Comparison of ENCODE assay signal across 8 mouse cellular contexts in genomic region chr17:32965253-32965622, GRCm38 (mm10). TPM values are rescaled to one million over a fixed set of nuclear protein-coding genes. Genes with fewer than 3 reads are reported as not detected.
DNase-seq lines count a peak whose midpoint lies in the region; ATAC-seq and TF ChIP-seq lines count a peak whose summit lies in the region.

No protein-coding gene starts in this region.

- no peak for DNase-seq in heart, adult 18-20 months
- DNase-seq in CH12.LX (ENCODE audit: extremely low read depth), result no peak
- no peak for DNase-seq in embryonic facial prominence, embryonic 14.5 days (ENCODE audit: low spot score)
- DNase-seq in kidney, postnatal 10 days, result peak; percentile 30
- peak; percentile 1 for DNase-seq in midbrain, postnatal 0 days (ENCODE audit: low spot score)
- no peak for DNase-seq in ovary, postnatal 36 days (ENCODE audit: low spot score)
- DNase-seq in spleen, adult 12 weeks (ENCODE audit: low spot score), result no peak

- no peaks in the 10 kb centered on the region for H3K27me3 ChIP-seq in heart, embryonic 11.5 days (ENCODE audit: control insufficient read depth, insufficient read depth, low read length)
- no peaks in the 10 kb centered on the region for H3K27me3 ChIP-seq in CH12.LX (replicated peaks)
- no peaks in the 10 kb centered on the region for H3K27me3 ChIP-seq in embryonic facial prominence, embryonic 14.5 days (replicated peaks; ENCODE audit: control insufficient read depth, insufficient read depth, low read length)
- H3K27me3 ChIP-seq in midbrain, postnatal 0 days (ENCODE audit: insufficient read depth, low read length), result no peaks in the 10 kb centered on the region

- no peak for TF ChIP-seq POLR2A in CH12.LX (IDR thresholded peaks at IDR 0.05; ENCODE audit: low read depth, low read length)

- peak overlapping the region; percentile 84 for H3K9ac ChIP-seq in heart, embryonic 11.5 days (ENCODE audit: low read depth, low read length)
- peak overlapping the region; percentile 81 for H3K9ac ChIP-seq in CH12.LX (ENCODE audit: insufficient read depth, low read depth)
- H3K9ac ChIP-seq in embryonic facial prominence, embryonic 14.5 days (ENCODE audit: low read depth, low read length), result peak overlapping the region; percentile 79
- peak overlapping the region; percentile 73; the same call in 1 of the 2 replicates for H3K9ac ChIP-seq in midbrain, postnatal 0 days (replicated peaks; ENCODE audit: low read length, poor library complexity, severe bottlenecking)

- TF ChIP-seq RAD21 in CH12.LX (IDR thresholded peaks at IDR 0.05; ENCODE audit: low read depth, low read length), result no peak

- in situ Hi-C loops in CH12.LX (cut with MboI; ENCODE audit: low pct_ligation_motif_present, low pct_unique_long_range_greater_than_20kb, low sequenced_read_pairs), result no loop called here

- dilution Hi-C loops in CH12.LX (cut with MboI; ENCODE audit: extremely low pct_ligation_motif_present, extremely low pct_unique_long_range_greater_than_20kb, low sequenced_read_pairs), result no loop called here

- no peak for TF ChIP-seq EP300 in CH12.LX (IDR thresholded peaks at IDR 0.05; ENCODE audit: low read length)

- H3K36me3 ChIP-seq in heart, embryonic 11.5 days (ENCODE audit: control insufficient read depth, insufficient read depth, low read length), result no peaks in the 10 kb centered on the region
- H3K36me3 ChIP-seq in CH12.LX (replicated peaks in 1 of 2; ENCODE audit: control insufficient read depth in 1 of 2, insufficient read depth in 1 of 2, low read length in 1 of 2), result peaks cover 0 to 6% of the 10 kb centered on the region in 2 experiments
- H3K36me3 ChIP-seq in embryonic facial prominence, embryonic 14.5 days (ENCODE audit: control insufficient read depth, insufficient read depth, low read length), result no peaks in the 10 kb centered on the region
- no peaks in the 10 kb centered on the region for H3K36me3 ChIP-seq in midbrain, postnatal 0 days (ENCODE audit: insufficient read depth, low read length)

- H3K9me3 ChIP-seq in heart, embryonic 11.5 days (replicated peaks; ENCODE audit: control insufficient read depth, low read length), result no peaks in the 10 kb centered on the region
- H3K9me3 ChIP-seq in CH12.LX (replicated peaks; ENCODE audit: low read length), result peaks cover 3% of the 10 kb centered on the region
- H3K9me3 ChIP-seq in embryonic facial prominence, embryonic 14.5 days (ENCODE audit: control insufficient read depth, low read length), result no peaks in the 10 kb centered on the region
- no peaks in the 10 kb centered on the region for H3K9me3 ChIP-seq in midbrain, postnatal 0 days (ENCODE audit: low read length)

- under 1% methylated on average over 14 of the region's 14 CpGs for WGBS in heart, embryonic 11.5 days (ENCODE audit: insufficient replicate concordance)
- WGBS in embryonic facial prominence, embryonic 14.5 days, result under 1% methylated on average over 14 of the region's 14 CpGs
- WGBS in midbrain, postnatal 0 days, result under 1% methylated on average over 14 of the region's 14 CpGs

- H3K79me2 ChIP-seq in CH12.LX (replicated peaks; ENCODE audit: control insufficient read depth, extremely low read depth, insufficient read depth, poor library complexity, severe bottlenecking), result peaks cover 25% of the 10 kb centered on the region

- peak overlapping the region; percentile 90 for H3K4me3 ChIP-seq in heart, embryonic 11.5 days (ENCODE audit: low read depth, low read length)
- peak overlapping the region; percentile 78 to 96 (median 86) for H3K4me3 ChIP-seq in CH12.LX (replicated peaks in 1 of 3; ENCODE audit: low read depth in 2 of 3, low read length in 2 of 3, poor library complexity in 1 of 3)
- peak overlapping the region; percentile 89 for H3K4me3 ChIP-seq in embryonic facial prominence, embryonic 14.5 days (ENCODE audit: low read depth, low read length)
- peak overlapping the region; percentile 80 for H3K4me3 ChIP-seq in midbrain, postnatal 0 days (ENCODE audit: low read depth, low read length)

- H3K4me1 ChIP-seq in heart, embryonic 11.5 days (ENCODE audit: control insufficient read depth, insufficient read depth, low read length), result peaks cover 6% of the 10 kb centered on the region
- peaks cover 4 to 12% of the 10 kb centered on the region in 2 experiments; a peak in 3 of 4 replicates for H3K4me1 ChIP-seq in CH12.LX (ENCODE audit: control insufficient read depth in 1 of 2, insufficient read depth in 2 of 2)
- H3K4me1 ChIP-seq in embryonic facial prominence, embryonic 14.5 days (ENCODE audit: control insufficient read depth, insufficient read depth, low read length), result peaks cover 11% of the 10 kb centered on the region
- H3K4me1 ChIP-seq in midbrain, postnatal 0 days (ENCODE audit: insufficient read depth, low read length), result peaks cover 8% of the 10 kb centered on the region

- peak overlapping the region; percentile 89; the same call in 1 of the 2 replicates for H3K27ac ChIP-seq in heart, embryonic 11.5 days (ENCODE audit: low read depth, low read length)
- H3K27ac ChIP-seq in CH12.LX (ENCODE audit: insufficient read depth, low read depth), result no peak overlapping the region; the same call in 1 of the 2 replicates
- peak overlapping the region; percentile 93 for H3K27ac ChIP-seq in embryonic facial prominence, embryonic 14.5 days (replicated peaks; ENCODE audit: low read depth, low read length)
- no peak overlapping the region for H3K27ac ChIP-seq in midbrain, postnatal 0 days (ENCODE audit: low read depth, low read length)

- peak; percentile 16; the same call in 1 of the 2 replicates for ATAC-seq in heart, embryonic 11.5 days (replicated peaks; ENCODE audit: insufficient number of reproducible peaks, low FRiP score, low TSS enrichment)
- ATAC-seq in embryonic facial prominence, embryonic 14.5 days (ENCODE audit: low read depth), result peak; percentile 50
- peak; percentile 77 for ATAC-seq in midbrain, postnatal 0 days (ENCODE audit: low FRiP score)

- H3K4me2 ChIP-seq in heart, embryonic 11.5 days, result peak overlapping the region; percentile 92
- H3K4me2 ChIP-seq in CH12.LX (ENCODE audit: insufficient read depth, low read depth, poor library complexity, severe bottlenecking), result peak overlapping the region; percentile 82
- H3K4me2 ChIP-seq in embryonic facial prominence, embryonic 14.5 days (ENCODE audit: low read depth, low read length), result peak overlapping the region; percentile 88
- peak overlapping the region; percentile 83 for H3K4me2 ChIP-seq in midbrain, postnatal 0 days (ENCODE audit: low read depth, low read length, poor library complexity, severe bottlenecking)

- TF ChIP-seq CTCF in CH12.LX (conservative IDR thresholded peaks at IDR 0.05 in 1 of 2, IDR thresholded peaks at IDR 0.05 in 1 of 2; ENCODE audit: low read depth in 2 of 2, low read length in 2 of 2), result no peak
- no peak for TF ChIP-seq CTCF in midbrain, postnatal 0 days (IDR thresholded peaks at IDR 0.05)

TF ChIP-seq in CH12.LX, 34 proteins besides CTCF, POLR2A, EP300 and RAD21 (continues in another document):
- no peak for TF ChIP-seq TBP (conservative IDR thresholded peaks at IDR 0.05; ENCODE audit: low read depth, low read length)
- no peak for TF ChIP-seq KAT2A (IDR thresholded peaks at IDR 0.05; ENCODE audit: insufficient replicate concordance, low read length)
- no peak for TF ChIP-seq ELF1 (IDR thresholded peaks at IDR 0.05; ENCODE audit: low read depth, low read length)
- TF ChIP-seq CHD2 (IDR thresholded peaks at IDR 0.05; ENCODE audit: low read length), result no peak
- TF ChIP-seq ZNF384 (IDR thresholded peaks at IDR 0.05; ENCODE audit: low read depth, low read length), result no peak
- no peak for TF ChIP-seq IRF4 (IDR thresholded peaks at IDR 0.05; ENCODE audit: low read depth, low read length)
- no peak for TF ChIP-seq ZC3H11A (IDR thresholded peaks at IDR 0.05; ENCODE audit: low read depth, low read length)

RNA-seq across cellular contexts. Expression of gene Zfp472, which starts 0.4 kb away (rescaled TPM):
- 5.9 and 7.4 TPM in 2 replicates for polyA plus RNA-seq in heart, embryonic 11.5 days (2014; fragmentation: Nextera tagmentation; extraction: Ambion mirVana)
- total RNA-seq in heart, adult 18-20 months (2021), result 1 to 10 TPM; 1.8 to 2.1 TPM
- total RNA-seq in CH12.LX (2012; rRNA removed) (9.7 and 12.9 TPM in 2 replicates), CH12.LX (2014; rRNA removed) (27.8 and 31.5 TPM in 2 replicates)
- polyA plus RNA-seq in CH12.LX (2012; ENCODE audit: insufficient read length, low read depth), result 12.4 and 13.6 TPM in 2 replicates
- polyA plus RNA-seq in embryonic facial prominence, embryonic 14.5 days (2014; fragmentation: Nextera tagmentation; extraction: Ambion mirVana), result 9.0 and 11.3 TPM in 2 replicates
- 4.2 and 5.7 TPM in 2 replicates for total RNA-seq in midbrain, postnatal 0 days (2014; rRNA removed)
- 6.1 TPM in 2 replicates for polyA plus RNA-seq in midbrain, postnatal 0 days (2015; fragmentation: Nextera tagmentation; extraction: Ambion mirVana)

RNA-seq across cellular contexts. Expression of gene Cyp4f13, which starts 18.0 kb away (rescaled TPM):
- 7.4 and 9.0 TPM in 2 replicates for polyA plus RNA-seq in heart, embryonic 11.5 days (2014; fragmentation: Nextera tagmentation; extraction: Ambion mirVana)
- total RNA-seq in heart, adult 18-20 months (2021), result 10 to 100 TPM in 1 of 2 experiments, 1 to 10 TPM in 1; 8.7 to 12.9 TPM
- total RNA-seq in CH12.LX (2012; rRNA removed) (13.1 and 18.6 TPM in 2 replicates), CH12.LX (2014; rRNA removed) (9.7 and 11.9 TPM in 2 replicates)
- polyA plus RNA-seq in CH12.LX (2012; ENCODE audit: insufficient read length, low read depth), result 12.2 and 18.5 TPM in 2 replicates
- polyA plus RNA-seq in embryonic facial prominence, embryonic 14.5 days (2014; fragmentation: Nextera tagmentation; extraction: Ambion mirVana), result 11.6 and 12.8 TPM in 2 replicates
- 8.9 and 15.1 TPM in 2 replicates for total RNA-seq in midbrain, postnatal 0 days (2014; rRNA removed)
- 8.0 and 8.7 TPM in 2 replicates for polyA plus RNA-seq in midbrain, postnatal 0 days (2015; fragmentation: Nextera tagmentation; extraction: Ambion mirVana)

RNA-seq across cellular contexts. Expression of gene Zfp952, which starts 27.7 kb away (rescaled TPM):
- polyA plus RNA-seq in heart, embryonic 11.5 days (2014; fragmentation: Nextera tagmentation; extraction: Ambion mirVana), result 8.8 and 11.3 TPM in 2 replicates
- total RNA-seq in heart, adult 18-20 months (2021), result 1 to 10 TPM; 6.0 to 6.5 TPM
- 4.2 and 4.5 TPM in 2 replicates for total RNA-seq in CH12.LX (2012; rRNA removed)
- 5.7 TPM in 2 replicates for total RNA-seq in CH12.LX (2014; rRNA removed)
- polyA plus RNA-seq in CH12.LX (2012; ENCODE audit: insufficient read length, low read depth), result 4.3 and 5.5 TPM in 2 replicates
- polyA plus RNA-seq in embryonic facial prominence, embryonic 14.5 days (2014; fragmentation: Nextera tagmentation; extraction: Ambion mirVana), result 9.4 and 10.7 TPM in 2 replicates
- 9.9 and 15.7 TPM in 2 replicates for total RNA-seq in midbrain, postnatal 0 days (2014; rRNA removed)
- 12.1 TPM in 2 replicates for polyA plus RNA-seq in midbrain, postnatal 0 days (2015; fragmentation: Nextera tagmentation; extraction: Ambion mirVana)

RNA-seq across cellular contexts. Expression of gene Cyp4f14, which starts 48.1 kb away (rescaled TPM):
- not detected in 2 replicates for polyA plus RNA-seq in heart, embryonic 11.5 days (2014; fragmentation: Nextera tagmentation; extraction: Ambion mirVana)
- total RNA-seq in heart, adult 18-20 months (2021), result under 1 TPM in 1 of 2 experiments, not detected in 1; 0.22 TPM
- not detected in 2 replicates for total RNA-seq in CH12.LX (2012; rRNA removed)
- not detected in 2 replicates for total RNA-seq in CH12.LX (2014; rRNA removed)
- not detected in 2 replicates for polyA plus RNA-seq in CH12.LX (2012; ENCODE audit: insufficient read length, low read depth)
- polyA plus RNA-seq in embryonic facial prominence, embryonic 14.5 days (2014; fragmentation: Nextera tagmentation; extraction: Ambion mirVana), result not detected in 2 replicates
- 1.2 TPM in 2 replicates for total RNA-seq in midbrain, postnatal 0 days (2014; rRNA removed)
- polyA plus RNA-seq in midbrain, postnatal 0 days (2015; fragmentation: Nextera tagmentation; extraction: Ambion mirVana), result 0.56 and 0.77 TPM in 2 replicates

Comparison
In these comparisons a context has a peak if more than half of its experiments do, and no peak if none do; other contexts are left out.
1. ATAC-seq: peak in every context shown above with its lines; median percentile 77 in midbrain, postnatal 0 days; 50 in embryonic facial prominence, embryonic 14.5 days; 16 in heart, embryonic 11.5 days.
2. H3K27ac ChIP-seq: peak in heart, embryonic 11.5 days (single experiment) and embryonic facial prominence, embryonic 14.5 days (single experiment); none in CH12.LX (single experiment) and midbrain, postnatal 0 days (single experiment).
3. DNase-seq: peak in kidney, postnatal 10 days (single experiment) and midbrain, postnatal 0 days (single experiment); none in heart, adult 18-20 months (0 of 2), CH12.LX (single experiment), embryonic facial prominence, embryonic 14.5 days (single experiment), ovary, postnatal 36 days (single experiment) and spleen, adult 12 weeks (single experiment).
4. Peak in every context shown above with its lines, with median percentiles within 50 percentile points of each other: H3K4me2 ChIP-seq, H3K4me3 ChIP-seq and H3K9ac ChIP-seq.